Mouse (Mus musculus) cerebellum, postnatal 10 days (tissue): ENCODE measurements at regions not wholly inside any gene's neighbourhood (a gene's known extent, or its start where the extent isn't known, plus 50 kb on each side); places are given as distances from the start of the nearest gene placed in this dataset.

Experiments
- DNase-seq, 2 experiments: peaks; one replicate each; pipeline ENCODE4 v3.0.0; 2021; ENCODE audit warnings: mixed read lengths in 2 of 2

- DNase-seq = no peak
Observed at GRCm38 (mm10) chr10:98861521-98861920, 52.7 kb upstream of the Atp2b1 start.

DNA sequence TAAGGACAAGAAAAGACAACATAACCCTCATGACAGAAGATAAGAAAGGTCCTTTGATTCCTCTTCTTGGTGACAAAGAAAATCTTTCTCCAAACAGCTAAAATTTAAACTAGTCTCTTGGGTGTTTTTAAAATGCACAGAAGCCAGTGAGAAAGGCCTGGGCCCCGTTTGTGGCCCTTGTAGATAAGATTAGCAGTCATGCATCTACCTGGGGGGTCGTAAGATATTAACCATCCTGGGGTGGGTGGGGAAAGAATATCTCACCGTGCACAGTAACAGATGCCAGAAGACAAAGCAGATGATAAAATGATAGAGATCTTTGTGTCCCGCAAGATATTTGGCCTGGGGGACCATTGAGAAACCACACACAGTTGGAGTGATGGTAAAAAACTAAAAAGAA is 51.5 kb upstream of the Atp2b1 start:
- DNase-seq = no peak

DNA sequence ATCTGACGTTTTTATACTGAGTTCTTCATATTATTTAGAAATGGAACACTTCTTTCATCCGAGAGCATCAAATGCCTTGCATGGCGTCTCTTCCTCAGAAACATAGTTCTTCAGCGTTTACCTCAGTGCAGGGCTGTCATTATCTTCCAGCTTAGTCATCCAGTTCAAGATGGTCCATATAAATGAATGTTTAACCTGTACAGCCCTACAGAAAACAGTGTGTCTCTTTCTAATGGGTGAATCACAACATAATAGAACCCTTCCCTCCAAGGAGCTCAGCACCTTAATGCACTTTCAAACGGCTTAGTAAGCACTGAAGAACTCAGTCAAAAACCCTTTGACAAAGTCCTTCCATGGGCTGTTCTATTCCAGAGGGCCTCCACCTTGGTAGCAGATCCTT is 49.8 kb upstream of the Atp2b1 start:
- no peak for DNase-seq
